Mouse (Mus musculus) liver, embryonic 14.5 days (tissue): ENCODE results near the gene Gnat1. TPM values are rescaled to one million over a fixed set of nuclear protein-coding genes. Genes with fewer than 3 reads are reported as not detected.

Experiments used
- ATAC-seq: fragments of 200-750 bp; cut with Nextera tagmentation; 2 replicates; pipeline ENCODE4 v1.8.0; 2017; ENCODE audit warnings: moderate number of reproducible peaks, mild to moderate bottlenecking, moderate library complexity; ENCODE audit not compliant: insufficient read depth
- DNase-seq, 3 experiments: peaks; one replicate each; pipeline ENCODE4 v3.0.0-alpha.2; 2012 to 2013; ENCODE audit warnings: low read depth in 3 of 3, low spot score in 3 of 3
- H3K27ac ChIP-seq: fragments of 300-500 bp; sonication (generic); 2 replicates; pipeline ENCODE4 v1.5.1; 2014; ENCODE audit warnings: moderate library complexity, mild to moderate bottlenecking, control low read depth, inconsistent platforms
- H3K27me3 ChIP-seq: fragments of 300-500 bp; sonication (generic); 2 replicates; pipeline ENCODE4 v1.6.1; 2014; ENCODE audit warnings: mild to moderate bottlenecking, low read length, moderate library complexity; ENCODE audit not compliant: control insufficient read depth, insufficient read depth
- H3K36me3 ChIP-seq: fragments of 300-500 bp; sonication (generic); replicated peaks from 2 replicates; pipeline ENCODE4 v1.6.1; 2014; ENCODE audit warnings: low read depth; ENCODE audit not compliant: control insufficient read depth, insufficient read depth
- H3K4me1 ChIP-seq, 2 experiments: fragments of 200-500 bp in 1 of 2; fragments of 300-500 bp in 1 of 2; sonication (generic) in 1 of 2; replicated peaks; 2 replicates each; pipeline ENCODE4 v1.6.1; 2012 to 2014; ENCODE audit warnings: antibody characterized with exemption in 1 of 2, inconsistent platforms in 1 of 2, low read length in 1 of 2; ENCODE audit not compliant: control insufficient read depth in 2 of 2, insufficient read depth in 2 of 2
- H3K4me2 ChIP-seq: fragments of 300-500 bp; sonication (generic); 2 replicates; pipeline ENCODE4 v1.6.1; 2014; ENCODE audit warnings: low read depth, mild to moderate bottlenecking, control low read depth, moderate library complexity
- H3K4me3 ChIP-seq, 2 experiments: fragments of 200-500 bp in 1 of 2; fragments of 300-500 bp in 1 of 2; sonication (generic) in 1 of 2; 2 replicates each; pipeline ENCODE4 v1.5.1; 2012 to 2014; ENCODE audit warnings: low read depth in 2 of 2, low read length in 2 of 2, mild to moderate bottlenecking in 2 of 2, control low read depth in 1 of 2, inconsistent platforms in 1 of 2, moderate library complexity in 1 of 2; ENCODE audit not compliant: insufficient read depth in 1 of 2
- H3K9ac ChIP-seq: fragments of 300-500 bp; sonication (generic); replicated peaks from 2 replicates; pipeline ENCODE4 v1.6.1; 2014; ENCODE audit warnings: mild to moderate bottlenecking, control low read depth, moderate library complexity
- H3K9me3 ChIP-seq: fragments of 300-500 bp; sonication (generic); 2 replicates; pipeline ENCODE4 v1.6.1; 2016; ENCODE audit warnings: low read length, mixed read lengths; ENCODE audit not compliant: control insufficient read depth
- CTCF ChIP-seq: IDR thresholded peaks from 2 replicates; pipeline ENCODE4 v1.5.1; 2016; ENCODE audit warnings: antibody characterized with exemption, low read depth, control low read depth
- EP300 ChIP-seq: IDR thresholded peaks from 2 replicates; pipeline ENCODE4 v1.6.1; 2016; ENCODE audit warnings: antibody characterized with exemption, low read depth
- WGBS: fragments of 180-500 bp; shearing (Covaris S2); extraction: QIAGEN DNeasy Blood & Tissue Kit; methylation state at CpG from one replicate; pipeline ENCODE4 v1.1.7; 2014; ENCODE audit not compliant: insufficient replicate concordance; 5-methylcytosine and 5-hydroxymethylcytosine counted together
- polyA plus RNA-seq, 2 experiments: library from polyadenylated mRNA; depleted of rRNA in 1 of 2; stranded (reverse) in 1 of 2; unstranded in 1 of 2; fragments of >200 nt; fragmentation: Nextera tagmentation in 1 of 2; extraction: Ambion mirVana in 1 of 2; gene quantifications; 2 replicates each; pipeline versions ENCODE4 v1.2.1 to v1.2.3; 2012 to 2014

Gnat1 gene
- polyA plus RNA-seq, 2 experiments: 0.62 TPM; not detected in 1

- ATAC-seq (no peak), DNase-seq (no peak)
- WGBS: 20% methylated on average over 6 of the region's 6 CpGs
- no peaks in the 10 kb centered on the region for H3K9me3 ChIP-seq
- no peak overlapping the region for H3K4me3 ChIP-seq
- no peaks in the 10 kb centered on the region for H3K36me3 ChIP-seq
- H3K27me3 ChIP-seq: no peaks in the 10 kb centered on the region; the same call in 1 of the 2 replicates
- H3K9ac ChIP-seq: no peak overlapping the region
- TF ChIP-seq EP300: no peak
- no peak for TF ChIP-seq CTCF
- H3K4me2 ChIP-seq: no peak overlapping the region
- H3K4me1 ChIP-seq: peaks cover 0 to 17% of the 10 kb centered on the region in 2 experiments; a peak in 2 of 4 replicates
- H3K27ac ChIP-seq: no peak overlapping the region
Measured at GRCm38 (mm10) chr9:107723292-107723691, 43.8 kb upstream of the Gnat1 start.

- no peaks in the 10 kb centered on the region; the same call in 1 of the 2 replicates for H3K27me3 ChIP-seq
- no peak overlapping the region for H3K4me2 ChIP-seq
Measured at GRCm38 (mm10) chr9:107718781-107719540, 39.4 kb upstream of the Gnat1 start.

GRCm38 (mm10) chr9:107716951-107717350 is 37.4 kb upstream of the Gnat1 start:
- Histone ChIP-seq H3K4me2 (no peak overlapping the region), H3K9ac (no peak overlapping the region), H3K27me3 (peaks cover under 1% of the 10 kb centered on the region), H3K4me3 (no peak overlapping the region), H3K27ac (no peak overlapping the region), H3K36me3 (no peaks in the 10 kb centered on the region), H3K4me1 (no peaks in the 10 kb centered on the region; a peak in 1 of 4 replicates), H3K9me3 (no peaks in the 10 kb centered on the region)
- ATAC-seq (no peak), DNase-seq (no peak)
- WGBS: 59% methylated on average over 6 of the region's 6 CpGs
- no peak for TF ChIP-seq EP300
- TF ChIP-seq CTCF: no peak

More at GRCm38 (mm10) chr9:107718781-107719540, 39.4 kb upstream of the Gnat1 start:
- Histone ChIP-seq H3K36me3 (no peaks in the 10 kb centered on the region), H3K9me3 (no peaks in the 10 kb centered on the region), H3K27ac (no peak overlapping the region), H3K9ac (no peak overlapping the region), H3K4me1 (peaks cover 0 to 7% of the 10 kb centered on the region in 2 experiments; a peak in 1 of 4 replicates), H3K4me3 (no peak overlapping the region)
- no peak for TF ChIP-seq EP300
- TF ChIP-seq CTCF: no peak
- no peak for DNase-seq
- WGBS: 58% methylated on average over 10 of the region's 10 CpGs
- ATAC-seq: no peak

GRCm38 (mm10) chr9:107715632-107716031 is 36.1 kb upstream of the Gnat1 start:
- no peak overlapping the region for H3K9ac ChIP-seq
- H3K36me3 ChIP-seq: no peaks in the 10 kb centered on the region
- no peaks in the 10 kb centered on the region; a peak in 1 of 4 replicates for H3K4me1 ChIP-seq
- WGBS: 58% methylated on average over 2 of the region's 2 CpGs
- H3K4me2 ChIP-seq: no peak overlapping the region
- H3K27me3 ChIP-seq: peaks cover 13% of the 10 kb centered on the region
- TF ChIP-seq CTCF (no peak), EP300 (no peak)
- no peak overlapping the region for H3K4me3 ChIP-seq
- DNase-seq (no peak), ATAC-seq (no peak)
- no peaks in the 10 kb centered on the region for H3K9me3 ChIP-seq
- H3K27ac ChIP-seq: no peak overlapping the region

GRCm38 (mm10) chr9:107714221-107714952 is 34.9 kb upstream of the Gnat1 start:
- DNase-seq (no peak), ATAC-seq (no peak)
- TF ChIP-seq EP300 (no peak), CTCF (no peak)
- 31% methylated on average over 12 of the region's 12 CpGs for WGBS
- no peak overlapping the region for H3K27ac ChIP-seq
- H3K9me3 ChIP-seq: no peaks in the 10 kb centered on the region
- no peaks in the 10 kb centered on the region for H3K36me3 ChIP-seq
- H3K9ac ChIP-seq: no peak overlapping the region
- H3K27me3 ChIP-seq: peaks cover 25% of the 10 kb centered on the region
- H3K4me3 ChIP-seq: no peak overlapping the region
- no peaks in the 10 kb centered on the region; a peak in 1 of 4 replicates for H3K4me1 ChIP-seq
- no peak overlapping the region for H3K4me2 ChIP-seq
